Mouse (Mus musculus) Muller cell, postnatal 12 days (primary cell): ENCODE data around the gene Dll3.
"Not testable (repeated sequence)": the region's sequence is repeated elsewhere in the genome, so short reads cannot be mapped to it uniquely, and the experiment has no call there.

Source experiments
- DNase-seq: peaks from one replicate; pipeline ENCODE4 v3.0.0-alpha.2; 2015; ENCODE audit errors: inconsistent ontology term

The Dll3 gene

DNA sequence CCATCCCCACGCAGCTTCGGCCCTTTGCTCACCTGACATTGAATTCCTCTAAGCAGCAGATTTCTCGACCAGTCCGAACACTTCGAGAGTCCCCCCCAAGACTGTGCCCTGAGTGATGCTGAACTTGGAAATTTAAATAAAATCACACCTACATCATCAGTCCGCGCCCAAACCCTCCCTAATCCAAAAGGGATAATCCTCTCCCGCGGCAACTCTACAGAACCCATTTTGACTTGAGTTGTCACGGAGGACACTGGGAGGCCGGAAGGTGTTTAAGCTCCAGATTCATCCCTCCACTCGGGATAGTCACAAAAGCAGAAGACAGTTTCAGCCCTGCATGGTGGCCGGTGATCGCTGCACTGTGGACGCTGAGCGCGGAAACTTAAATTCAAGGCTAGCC is 50.1 kb downstream of the Dll3 start:
- no peak for DNase-seq

DNA sequence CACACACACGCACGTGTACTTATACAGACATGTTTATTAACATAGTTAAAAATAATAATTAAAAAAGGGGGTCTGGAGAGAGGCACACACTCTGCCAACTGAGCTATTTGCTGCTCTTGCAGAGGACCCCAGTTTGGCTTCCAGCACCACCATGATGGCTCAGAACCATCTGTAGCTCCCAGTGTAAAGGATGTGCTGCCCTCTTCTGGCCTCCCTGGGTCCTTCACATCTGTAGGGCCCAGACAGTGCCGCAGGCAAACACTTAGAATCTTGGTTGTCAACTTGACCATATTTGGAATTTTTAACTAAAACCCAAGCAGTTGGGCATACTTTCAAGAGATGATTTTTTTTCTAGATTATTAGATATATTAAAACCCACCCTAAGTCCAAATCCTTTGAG is 53.1 kb downstream of the Dll3 start:
- DNase-seq = no peak

DNA sequence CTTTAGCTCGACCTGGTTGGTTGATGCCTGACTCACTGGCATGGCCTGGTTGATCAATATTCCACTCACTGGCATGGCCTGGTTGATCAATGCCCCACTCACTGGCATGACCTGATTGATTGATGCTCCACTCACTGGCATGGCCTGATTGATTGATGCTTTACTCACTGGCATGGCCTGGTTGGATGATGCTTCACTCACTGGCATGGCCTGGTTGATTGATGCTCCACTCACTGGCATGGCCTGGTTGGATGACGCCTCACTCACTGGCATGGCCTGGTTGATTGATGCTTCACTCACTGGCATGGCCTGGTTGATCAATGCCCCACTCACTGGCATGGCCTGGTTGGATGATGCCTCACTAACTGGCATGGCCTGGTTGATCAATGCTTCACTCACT is 58.1 kb downstream of the Dll3 start:
- DNase-seq = not testable (repeated sequence)
